In the genomic region with DNA sequence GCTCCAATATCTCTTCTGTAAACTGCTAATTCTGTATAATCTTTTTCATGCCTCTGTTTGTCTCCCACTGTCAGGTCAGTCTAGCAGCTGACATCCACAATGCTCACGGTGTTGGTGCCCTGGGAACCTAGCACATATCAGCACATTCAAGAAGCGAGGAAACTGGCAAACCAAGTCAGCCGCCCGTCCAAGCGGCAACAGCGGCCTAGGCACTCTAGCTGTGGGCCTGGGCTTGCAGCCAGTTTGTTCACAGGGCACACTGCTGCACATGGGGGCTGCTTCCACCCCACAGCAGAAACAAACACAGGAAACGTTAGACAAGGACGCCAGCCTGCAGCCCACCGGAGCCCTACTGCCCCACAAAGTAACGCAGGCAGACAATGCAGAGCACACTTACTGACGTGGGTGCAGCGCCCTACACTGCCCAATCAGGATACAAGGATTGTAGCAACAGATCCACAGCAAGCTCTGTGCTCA, we compare ENCODE assay signal across 1 mouse cellular context.
TF ChIP-seq lines count a peak whose summit lies in the region.

No protein-coding gene starts in this region.

TF ChIP-seq in MEL, 35 proteins besides CTCF, POLR2A, EP300 and RAD21 (continued from another document):
- TF ChIP-seq BHLHE40 (IDR thresholded peaks at IDR 0.05; ENCODE audit: borderline replicate concordance, low read depth, low read length) (0 out of 2 replicates have a peak, but pooled peaks have one; percentile 2), SIN3A (IDR thresholded peaks at IDR 0.05; ENCODE audit: low read length) (no peak; the same call in 1 of the 2 replicates), MXI1 (IDR thresholded peaks at IDR 0.05; ENCODE audit: low read depth, low read length) (peak; percentile 77), MYC (IDR thresholded peaks at IDR 0.05; ENCODE audit: low read depth, low read length) (0 out of 2 replicates have a peak, but pooled peaks have one; percentile 53), POLR2AphosphoS2 (IDR thresholded peaks at IDR 0.05; ENCODE audit: low read length) (peak; percentile 67; the same call in 1 of the 2 replicates), CHD1 (IDR thresholded peaks at IDR 0.05; ENCODE audit: low read depth, low read length) (peak; percentile 93), ZNF384 (IDR thresholded peaks at IDR 0.05; ENCODE audit: low read depth, low read length) (no peak), CHD2 (IDR thresholded peaks at IDR 0.05; ENCODE audit: low read length) (no peak), HCFC1 (IDR thresholded peaks at IDR 0.05; ENCODE audit: low read depth, low read length) (peak; percentile 33; the same call in 1 of the 2 replicates)
